Mouse (Mus musculus): ENCODE results near the gene Ncl.

GRCm38 (mm10) chr1:86393219-86393618 lies 34.0 kb upstream of the Ncl start:
- TF ChIP-seq GATA1 (IDR thresholded peaks at IDR 0.05; ENCODE audit: borderline replicate concordance, low read length) (no peak), FLI1 (IDR thresholded peaks at IDR 0.05; ENCODE audit: low read length) (no peak)
